Mouse (Mus musculus): ENCODE data around the gene Chst11.

The Chst11 gene

GRCm38 (mm10) chr10:83178151-83178550 lies 192.9 kb downstream of the Chst11 start:
- no peak for DNase-seq (ENCODE audit: low read depth, low spot score)

GRCm38 (mm10) chr10:83178661-83179060 lies 193.4 kb downstream of the Chst11 start:
- no peak for DNase-seq (ENCODE audit: low read depth, low spot score)

GRCm38 (mm10) chr10:83181831-83182572 lies 196.7 kb downstream of the Chst11 start:
- DNase-seq (ENCODE audit: low read depth, low spot score), result no peak

- DNase-seq (ENCODE audit: low read depth, low spot score), result peak; percentile 46
Observed at GRCm38 (mm10) chr10:83182573-83182960, 197.3 kb downstream of the Chst11 start.

- no peak for DNase-seq (ENCODE audit: low read depth, low spot score)
Observed at GRCm38 (mm10) chr10:83183634-83184479, 198.6 kb downstream of the Chst11 start.

GRCm38 (mm10) chr10:83184480-83185069 lies 199.3 kb downstream of the Chst11 start:
- no peak for DNase-seq (ENCODE audit: low read depth, low spot score)

GRCm38 (mm10) chr10:83185121-83185520 lies 199.8 kb downstream of the Chst11 start:
- DNase-seq (ENCODE audit: low read depth, low spot score), result no peak

- DNase-seq (ENCODE audit: low read depth, low spot score), result no peak
Observed at GRCm38 (mm10) chr10:83186167-83186566, 200.9 kb downstream of the Chst11 start.

GRCm38 (mm10) chr10:83186984-83187383 lies 201.7 kb downstream of the Chst11 start:
- DNase-seq (ENCODE audit: low read depth, low spot score), result no peak

GRCm38 (mm10) chr10:83189071-83189470 lies 203.8 kb downstream of the Chst11 start:
- no peak for DNase-seq (ENCODE audit: low read depth, low spot score)

- DNase-seq (ENCODE audit: low read depth, low spot score), result no peak
Observed at GRCm38 (mm10) chr10:83191476-83191875, 206.2 kb downstream of the Chst11 start.

GRCm38 (mm10) chr10:83191982-83192381 lies 206.7 kb downstream of the Chst11 start:
- no peak for DNase-seq (ENCODE audit: low read depth, low spot score)

- DNase-seq (ENCODE audit: low read depth, low spot score), result peak; percentile 47
Observed at GRCm38 (mm10) chr10:83197690-83198336, 212.5 kb downstream of the Chst11 start.

- no peak for DNase-seq (ENCODE audit: low read depth, low spot score)
Observed at GRCm38 (mm10) chr10:83198692-83199091, 213.4 kb downstream of the Chst11 start.

- no peak for DNase-seq (ENCODE audit: low read depth, low spot score)
Observed at GRCm38 (mm10) chr10:83199290-83199689, 214.0 kb downstream of the Chst11 start.

- no peak for DNase-seq (ENCODE audit: low read depth, low spot score)
Observed at GRCm38 (mm10) chr10:83201525-83201924, 216.2 kb downstream of the Chst11 start.

- DNase-seq (ENCODE audit: low read depth, low spot score), result no peak
Observed at GRCm38 (mm10) chr10:83202906-83203702, 217.8 kb downstream of the Chst11 start.

- DNase-seq (ENCODE audit: low read depth, low spot score), result no peak
Observed at GRCm38 (mm10) chr10:83208436-83208835, 223.1 kb downstream of the Chst11 start.

GRCm38 (mm10) chr10:83209388-83209787 lies 224.1 kb downstream of the Chst11 start:
- DNase-seq (ENCODE audit: low read depth, low spot score), result no peak

- DNase-seq (ENCODE audit: low read depth, low spot score), result no peak
Observed at GRCm38 (mm10) chr10:83210122-83210521, 224.8 kb downstream of the Chst11 start.

GRCm38 (mm10) chr10:83210968-83211583 lies 225.8 kb downstream of the Chst11 start:
- DNase-seq (ENCODE audit: low read depth, low spot score), result no peak
